Mouse (Mus musculus) lung, postnatal 36 days (tissue): Measurements from ENCODE around the gene Cds1.

ENCODE experiments used
- DNase-seq: peaks from one replicate; pipeline ENCODE4 v3.0.0; 2022; ENCODE audit warnings: mixed read lengths

The Cds1 gene

GRCm38 (mm10) chr5:101764554-101765347, at the start of gene Cds1:
Gene Cds1, plus strand, starts transcription at chr5:101765130.
- peak; percentile 81 for DNase-seq

DNA sequence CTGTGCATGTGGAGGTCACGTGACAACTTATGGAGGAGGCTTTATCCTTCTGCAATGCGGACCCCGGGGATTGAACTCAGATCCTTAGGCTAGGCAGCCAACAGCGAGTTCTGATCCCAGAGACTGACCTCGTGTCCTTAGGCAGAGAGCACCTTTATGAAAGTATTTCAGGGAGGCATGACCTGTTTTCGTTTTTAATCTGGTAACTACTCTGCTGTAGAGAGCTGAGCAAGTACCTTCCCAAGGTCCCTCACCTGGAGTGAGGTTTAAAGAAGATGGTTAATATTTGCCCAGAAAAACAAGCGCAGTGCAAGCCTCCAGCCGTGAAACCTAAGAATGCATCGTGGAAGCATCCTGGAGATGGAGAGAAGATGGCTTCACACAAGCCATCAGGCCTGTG, 40.7 kb upstream of the Cds1 start:
- no peak for DNase-seq

DNA sequence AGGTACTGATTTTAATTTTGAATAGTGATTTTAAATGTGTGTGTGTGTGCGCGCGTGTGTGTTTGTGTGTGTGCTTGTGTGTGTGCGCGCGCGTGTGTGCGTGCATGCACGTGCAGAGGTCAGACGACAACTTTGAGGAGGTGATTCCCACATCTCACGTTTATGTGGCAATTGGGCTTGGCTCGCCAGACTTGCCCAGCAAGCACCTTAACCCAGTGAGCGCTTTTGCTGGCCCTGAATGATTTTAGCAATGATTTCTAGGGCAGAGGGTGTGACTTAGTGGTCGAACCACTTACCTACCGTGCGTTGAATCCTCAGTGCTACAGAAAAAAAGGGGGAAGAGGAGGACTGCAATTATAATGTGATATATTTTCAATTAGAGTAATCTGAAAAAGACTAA, 40.2 kb upstream of the Cds1 start:
- no peak for DNase-seq

GRCm38 (mm10) chr5:101725703-101726102, 39.2 kb upstream of the Cds1 start:
- no peak for DNase-seq

GRCm38 (mm10) chr5:101726371-101726770, 38.6 kb upstream of the Cds1 start:
- DNase-seq = peak; percentile 57

- DNase-seq = no peak
Observed at GRCm38 (mm10) chr5:101728304-101728905, 36.5 kb upstream of the Cds1 start.

- no peak for DNase-seq
Observed at GRCm38 (mm10) chr5:101737341-101737740, 27.6 kb upstream of the Cds1 start.

DNA sequence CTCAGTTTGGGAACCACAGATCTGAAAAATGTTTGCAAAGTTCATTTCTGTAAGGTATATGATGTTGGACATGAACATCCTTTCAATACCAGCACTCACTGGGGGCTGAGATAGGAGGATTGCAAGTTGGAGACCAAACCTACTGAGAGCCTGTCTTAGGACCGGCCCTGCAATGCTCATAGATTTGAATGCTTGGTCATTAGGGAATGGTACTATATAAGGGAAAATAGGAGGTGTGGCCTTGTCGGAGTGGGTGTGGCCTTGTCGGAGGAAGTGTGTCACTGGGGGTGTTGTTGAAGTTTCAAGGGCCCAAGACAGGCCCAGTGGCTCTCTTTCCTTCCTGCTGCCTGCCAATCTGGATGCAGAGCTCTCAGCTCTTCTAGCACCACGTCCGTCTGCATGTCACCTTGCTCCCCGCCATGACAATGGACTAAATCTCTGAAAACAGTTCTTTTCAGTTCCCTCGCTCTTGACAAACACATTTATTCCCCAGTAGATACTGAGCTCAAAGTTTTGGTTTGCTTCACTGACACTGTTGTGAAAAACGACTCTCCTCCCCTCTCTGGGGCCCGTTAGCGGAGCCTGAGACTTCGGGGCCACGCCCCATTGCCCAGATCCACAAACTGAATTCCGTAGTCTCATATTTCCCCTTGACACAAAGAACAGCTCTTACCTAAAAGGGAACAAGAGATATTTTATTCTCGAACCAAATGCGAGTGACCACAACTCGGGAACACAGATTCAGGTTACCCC, 24.3 kb upstream of the Cds1 start:
- no peak for DNase-seq

DNA sequence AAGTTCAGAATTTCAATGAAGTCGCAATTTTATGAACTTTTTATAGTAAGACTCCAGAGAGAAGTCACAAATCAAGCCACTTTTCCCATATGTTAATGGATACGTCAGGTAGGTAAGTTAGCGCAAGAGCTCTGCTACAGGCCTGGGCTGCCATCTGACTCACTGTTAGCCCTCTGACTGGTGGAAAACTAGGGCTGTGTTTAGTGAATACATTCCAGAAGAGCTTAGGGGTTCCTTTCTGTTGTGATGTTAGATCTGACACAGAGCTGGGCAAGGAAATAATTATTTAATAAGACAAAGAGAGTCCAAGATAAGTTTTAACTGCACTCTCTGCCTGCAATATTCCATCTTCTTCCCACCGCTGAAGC, 23.7 kb upstream of the Cds1 start:
- no peak for DNase-seq

DNA sequence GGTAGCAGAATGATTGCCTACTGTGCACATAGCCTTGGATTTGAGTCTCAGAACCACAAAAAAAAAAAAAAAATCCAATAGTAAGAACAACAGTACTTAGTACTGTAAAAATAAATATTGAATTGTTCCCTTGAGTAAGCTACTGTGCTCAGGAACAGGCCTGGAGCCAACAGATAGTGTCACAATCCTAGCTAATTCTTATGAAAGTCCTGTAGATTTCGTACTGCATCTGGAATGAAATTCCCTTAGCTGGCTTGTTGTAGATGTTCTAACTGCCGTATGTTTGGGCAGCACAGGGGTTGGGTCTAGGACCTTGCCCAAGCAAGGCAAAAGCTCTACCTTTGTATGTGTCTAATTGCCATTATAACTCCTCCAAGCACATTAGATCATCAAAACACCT, 22.9 kb upstream of the Cds1 start:
- DNase-seq = peak; percentile 86

- DNase-seq = no peak
Observed at GRCm38 (mm10) chr5:101742425-101742824, 22.5 kb upstream of the Cds1 start.

DNA sequence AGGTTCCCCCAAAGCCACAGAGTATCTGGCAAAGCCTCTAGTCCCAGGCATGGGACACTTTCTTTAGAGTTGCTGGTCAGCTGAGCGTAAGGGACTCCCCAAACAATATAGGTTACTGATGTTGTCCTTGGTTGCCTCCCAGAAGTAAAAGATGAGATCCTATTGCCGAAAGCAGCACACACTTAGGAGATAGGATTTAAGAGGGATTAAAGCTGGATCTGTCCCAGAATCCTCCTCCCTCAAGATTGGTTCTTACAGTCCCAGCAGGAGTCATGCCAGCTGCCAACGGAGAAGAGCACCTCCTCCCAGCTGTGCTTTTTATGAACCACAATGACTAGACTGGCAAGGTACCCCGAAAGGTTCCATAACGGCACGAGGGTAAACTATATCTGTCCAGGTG, 20.0 kb upstream of the Cds1 start:
- DNase-seq = no peak

GRCm38 (mm10) chr5:101753680-101754079, 11.2 kb upstream of the Cds1 start:
- DNase-seq = no peak

- DNase-seq = no peak
Observed at GRCm38 (mm10) chr5:101757669-101758068, 7.3 kb upstream of the Cds1 start.

GRCm38 (mm10) chr5:101761685-101762084, 3.2 kb upstream of the Cds1 start:
- no peak for DNase-seq

- DNase-seq = no peak
Observed at GRCm38 (mm10) chr5:101763571-101763970, 1.4 kb upstream of the Cds1 start.

GRCm38 (mm10) chr5:101765390-101765901, 516 bp downstream of the Cds1 start:
- DNase-seq = peak; percentile 37

DNA sequence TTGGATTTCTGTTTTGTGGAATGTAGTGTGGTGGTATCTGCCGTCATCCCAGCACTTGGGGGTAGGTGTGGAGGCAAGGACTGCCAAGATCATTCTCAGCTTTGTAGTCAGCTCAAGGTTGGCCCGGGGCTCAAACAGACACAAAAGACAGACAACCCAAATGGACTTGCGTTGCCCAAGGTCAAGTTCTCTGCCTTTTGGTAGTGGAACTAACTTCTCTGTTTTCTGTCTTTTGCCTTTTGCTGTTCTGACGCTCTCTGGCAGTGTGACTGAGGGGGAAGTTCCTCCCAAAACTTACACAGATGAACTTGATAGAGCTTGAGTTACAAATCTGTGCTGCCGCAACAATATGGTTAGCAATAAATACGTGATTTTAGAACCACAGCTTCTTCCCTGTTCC, 1.3 kb downstream of the Cds1 start:
- DNase-seq = peak; percentile 15

- peak; percentile 40 for DNase-seq
Observed at GRCm38 (mm10) chr5:101767086-101767485, 2.2 kb downstream of the Cds1 start.

DNA sequence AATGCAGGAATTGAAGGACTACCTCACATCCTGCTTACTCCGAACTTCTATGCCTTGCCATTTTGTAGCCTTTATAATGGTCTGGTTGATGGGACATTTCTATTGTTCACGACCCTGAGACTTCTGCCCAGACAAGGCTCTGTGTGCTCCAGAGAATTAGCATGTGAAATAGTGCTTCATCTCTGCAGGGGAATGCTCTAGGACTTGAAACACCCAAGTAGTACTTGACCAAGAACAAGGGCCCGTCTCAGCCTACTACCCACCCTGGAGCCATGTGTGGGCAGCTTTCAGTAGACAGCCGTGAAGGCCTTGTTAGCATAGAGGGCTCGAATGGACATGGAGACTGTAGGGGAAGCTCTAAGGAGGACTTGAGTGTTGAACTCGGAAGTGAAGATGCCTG, 2.6 kb downstream of the Cds1 start:
- DNase-seq = peak; percentile 24

DNA sequence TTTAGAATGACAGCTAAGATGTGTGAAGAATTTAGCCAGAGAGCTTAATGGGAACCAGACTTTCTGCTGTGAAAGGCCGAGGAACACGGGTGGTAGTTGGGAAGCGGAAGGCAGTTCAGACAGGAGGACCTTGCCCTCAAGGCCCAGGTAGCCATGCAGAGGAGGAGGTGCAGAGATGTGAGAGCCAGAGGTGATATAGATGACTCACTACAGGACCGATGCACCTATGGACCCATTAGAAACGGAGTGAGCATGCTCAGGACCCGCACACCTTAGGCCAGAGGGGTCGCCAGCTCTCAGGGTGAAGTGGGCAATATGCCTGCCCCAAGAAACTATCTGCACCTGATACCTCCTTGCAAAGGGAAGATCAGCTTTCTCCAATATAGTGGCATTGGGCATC, 3.6 kb downstream of the Cds1 start:
- no peak for DNase-seq

DNA sequence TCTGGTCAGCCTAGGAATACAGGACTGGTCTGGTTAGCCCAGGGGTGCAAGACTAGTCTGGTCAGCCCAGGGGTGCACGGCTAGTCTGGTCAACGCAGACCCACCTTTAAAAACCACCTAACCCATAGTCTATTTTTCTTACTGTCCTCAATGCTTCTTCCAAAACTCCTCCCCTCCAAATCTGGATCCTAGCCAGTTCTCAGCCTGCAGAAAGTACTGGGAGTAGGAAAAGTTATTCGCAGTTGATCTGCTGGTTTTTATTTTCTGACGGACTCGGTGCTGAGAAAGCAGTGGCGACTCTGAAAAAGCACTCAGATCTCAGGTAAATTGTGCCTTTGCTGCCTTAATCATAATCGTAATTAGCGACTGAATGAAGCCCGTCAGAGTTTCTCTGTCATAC, 7.7 kb downstream of the Cds1 start:
- DNase-seq = peak; percentile 25

DNA sequence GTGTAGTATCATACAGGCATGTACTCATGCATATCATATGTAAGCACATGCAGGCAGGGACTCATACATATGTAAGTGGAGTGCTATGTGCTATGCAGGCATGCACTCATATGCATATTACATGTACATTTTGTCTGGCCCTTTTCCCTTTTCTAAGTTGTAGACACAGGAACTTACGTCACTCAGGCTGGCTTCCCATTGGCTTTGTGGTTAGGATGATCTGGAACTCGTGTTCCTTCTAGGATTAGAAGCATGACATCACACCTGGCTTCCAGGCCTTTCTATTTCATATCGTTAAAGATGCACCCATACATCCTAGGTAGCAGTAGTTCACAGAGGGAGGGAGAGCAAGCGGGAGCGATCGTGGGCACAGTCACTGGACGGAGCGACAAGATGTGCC, 10.3 kb downstream of the Cds1 start:
- DNase-seq = no peak

- DNase-seq = no peak
Observed at GRCm38 (mm10) chr5:101776528-101776927, 11.6 kb downstream of the Cds1 start.
